Mouse (Mus musculus) ES-E14 (cell line): ENCODE measurements at regions not wholly inside any gene's neighbourhood (a gene's known extent, or its start where the extent isn't known, plus 50 kb on each side); places are given as distances from the start of the nearest gene placed in this dataset.
"Not testable (repeated sequence)": the region's sequence is repeated elsewhere in the genome, so short reads cannot be mapped to it uniquely, and the experiment has no call there.

Experiments used
- DNase-seq: peaks from one replicate; pipeline ENCODE4 v3.0.0-alpha.2; 2013; ENCODE audit warnings: low read depth, low spot score
- H3K27ac ChIP-seq: 2 replicates; pipeline ENCODE4 v1.5.1; 2012; ENCODE audit warnings: low read depth, mild to moderate bottlenecking, low read length, moderate library complexity, mixed read lengths; ENCODE audit not compliant: poor library complexity, insufficient read depth, severe bottlenecking
- H3K36me3 ChIP-seq: 2 replicates; pipeline ENCODE4 v1.6.1; 2012; ENCODE audit warnings: mild to moderate bottlenecking, low read length, moderate library complexity, mixed read lengths; ENCODE audit not compliant: control insufficient read depth, poor library complexity, insufficient read depth, severe bottlenecking
- H3K4me1 ChIP-seq, 2 experiments: fragments of 150-350 bp in 1 of 2; sonication (generic) in 1 of 2; 2 replicates each; pipeline ENCODE4 v1.6.1; 2012; ENCODE audit warnings: low read length in 2 of 2, mild to moderate bottlenecking in 1 of 2, mixed read lengths in 1 of 2; ENCODE audit not compliant: control insufficient read depth in 2 of 2, insufficient read depth in 2 of 2, poor library complexity in 1 of 2
- H3K4me3 ChIP-seq, 2 experiments: fragments of 150-350 bp in 1 of 2; sonication (generic) in 1 of 2; 2 replicates each; pipeline ENCODE4 v1.5.1; 2012; ENCODE audit warnings: low read length in 2 of 2, low read depth in 1 of 2, mild to moderate bottlenecking in 1 of 2, mixed read lengths in 1 of 2; ENCODE audit not compliant: insufficient read depth in 1 of 2, poor library complexity in 1 of 2, severe bottlenecking in 1 of 2
- H3K9ac ChIP-seq: 2 replicates; pipeline ENCODE4 v1.6.1; 2012; ENCODE audit warnings: low read depth, mild to moderate bottlenecking, low read length, mixed read lengths; ENCODE audit not compliant: poor library complexity, insufficient read depth, severe bottlenecking
- H3K9me3 ChIP-seq: fragments of 150-350 bp; sonication (generic); 2 replicates; pipeline ENCODE4 v1.6.1; 2012; ENCODE audit warnings: low read depth, mild to moderate bottlenecking, low read length; ENCODE audit not compliant: control insufficient read depth, insufficient read depth
- CHD2 ChIP-seq: IDR thresholded peaks from 2 replicates; pipeline ENCODE4 v1.6.1; 2014; ENCODE audit warnings: mild to moderate bottlenecking, low read depth, low read length, inconsistent platforms
- HCFC1 ChIP-seq: IDR thresholded peaks from 2 replicates; pipeline ENCODE4 v1.6.1; 2012; ENCODE audit warnings: low read length, inconsistent platforms, borderline replicate concordance; ENCODE audit not compliant: insufficient read depth
- MAFK ChIP-seq: IDR thresholded peaks from 2 replicates; pipeline ENCODE4 v1.6.1; 2014; ENCODE audit warnings: mild to moderate bottlenecking, low read depth, low read length, inconsistent platforms; ENCODE audit not compliant: insufficient read depth
- ZC3H11A ChIP-seq: IDR thresholded peaks from 2 replicates; pipeline ENCODE4 v1.6.1; 2012; ENCODE audit warnings: low read depth, mild to moderate bottlenecking, inconsistent platforms, low read length, borderline replicate concordance
- ZNF384 ChIP-seq: IDR thresholded peaks from 2 replicates; pipeline ENCODE4 v1.6.1; 2012; ENCODE audit warnings: low read depth, low read length, inconsistent platforms
- in situ Hi-C, 2 experiments: fragments of 600-800 bp; cut with MboI; formaldehyde crosslinking; loops; one replicate each; pipeline ENCODE4 v1.15.1; 2025; ENCODE audit warnings: low sequenced_read_pairs in 2 of 2, inconsistent platforms in 1 of 2; ENCODE audit not compliant: unreplicated experiment in 2 of 2

DNA sequence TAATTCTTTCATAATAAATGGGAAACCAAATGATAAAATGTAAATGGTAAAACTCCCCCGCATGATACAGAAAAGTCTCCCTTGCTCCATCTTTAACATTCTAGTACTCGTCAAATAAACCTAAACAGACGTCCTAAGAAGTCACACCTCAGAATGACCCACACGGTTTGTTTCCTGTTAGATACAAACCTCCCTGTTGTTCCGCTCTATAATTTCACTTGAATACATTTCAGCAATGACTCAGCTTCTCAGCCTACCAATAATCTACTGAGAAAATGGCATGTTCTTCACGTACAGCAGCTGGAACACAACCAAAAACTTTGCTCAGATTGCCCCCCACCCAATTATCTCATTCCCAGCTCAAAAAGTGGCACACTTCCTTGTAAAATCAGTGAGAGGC, 93.7 kb upstream of the Pdc start:
- TF ChIP-seq CHD2 (no peak), ZC3H11A (no peak), ZNF384 (no peak), MAFK (no peak), HCFC1 (no peak)
- Histone ChIP-seq H3K9me3 (peaks cover 4% of the 10 kb centered on the region; the same call in 1 of the 2 replicates), H3K27ac (no peak overlapping the region), H3K4me1 (no peaks in the 10 kb centered on the region), H3K9ac (no peak overlapping the region), H3K4me3 (no peak overlapping the region), H3K36me3 (no peaks in the 10 kb centered on the region)
- no peak for DNase-seq
- in situ Hi-C loops: no loop called here

GRCm38 (mm10) chr1:150239504-150239903, 79.7 kb upstream of the Pdc start:
- peak; percentile 56 for TF ChIP-seq ZNF384
- DNase-seq, H3K9me3 ChIP-seq, H3K27ac ChIP-seq, H3K4me3 ChIP-seq, H3K4me1 ChIP-seq, H3K9ac ChIP-seq, in situ Hi-C loops, H3K36me3 ChIP-seq: not testable (repeated sequence)

- DNase-seq: no peak
- H3K4me3 ChIP-seq: no peak overlapping the region
- in situ Hi-C loops: no loop called here
- H3K9me3 ChIP-seq: no peaks in the 10 kb centered on the region
- no peaks in the 10 kb centered on the region for H3K4me1 ChIP-seq
- no peak overlapping the region for H3K9ac ChIP-seq
- TF ChIP-seq HCFC1 (no peak), ZNF384 (no peak), CHD2 (no peak), ZC3H11A (no peak), MAFK (no peak)
- no peak overlapping the region for H3K27ac ChIP-seq
- no peaks in the 10 kb centered on the region for H3K36me3 ChIP-seq
Measured at GRCm38 (mm10) chr1:150240110-150240509, 79.1 kb upstream of the Pdc start.

GRCm38 (mm10) chr1:150241153-150241552, 78.1 kb upstream of the Pdc start:
- in situ Hi-C loops: no loop called here
- no peak overlapping the region for H3K9ac ChIP-seq
- no peaks in the 10 kb centered on the region for H3K4me1 ChIP-seq
- no peak for TF ChIP-seq ZC3H11A
- no peak for TF ChIP-seq MAFK
- no peak for TF ChIP-seq ZNF384
- TF ChIP-seq HCFC1: no peak
- TF ChIP-seq CHD2: no peak
- H3K27ac ChIP-seq: no peak overlapping the region
- H3K4me3 ChIP-seq: no peak overlapping the region
- no peaks in the 10 kb centered on the region for H3K36me3 ChIP-seq
- DNase-seq: no peak
- no peaks in the 10 kb centered on the region for H3K9me3 ChIP-seq

DNA sequence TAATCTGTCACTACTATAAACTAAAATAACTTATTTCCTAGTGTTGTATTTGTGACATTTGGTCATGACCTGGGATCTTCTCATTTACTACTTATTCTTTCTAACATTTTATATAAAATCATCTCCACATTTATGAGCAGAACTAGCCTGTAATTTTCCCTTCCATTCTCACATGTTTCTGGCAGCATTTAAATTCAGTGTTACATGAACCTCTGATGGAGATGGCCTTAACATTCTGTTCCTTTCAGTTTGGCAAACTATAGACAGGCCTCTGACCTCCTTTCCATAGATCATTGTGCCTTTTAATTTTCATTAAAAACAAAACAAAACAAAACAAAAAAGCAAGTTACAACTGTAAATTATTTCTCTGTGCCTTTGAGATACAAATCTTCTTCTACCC, 77.1 kb upstream of the Pdc start:
- Histone ChIP-seq H3K4me1 (no peaks in the 10 kb centered on the region), H3K4me3 (no peak overlapping the region), H3K9ac (no peak overlapping the region), H3K9me3 (no peaks in the 10 kb centered on the region), H3K27ac (no peak overlapping the region), H3K36me3 (no peaks in the 10 kb centered on the region)
- TF ChIP-seq ZC3H11A (no peak), MAFK (no peak), HCFC1 (no peak), CHD2 (no peak), ZNF384 (no peak)
- in situ Hi-C loops: no loop called here
- no peak for DNase-seq
